Mouse (Mus musculus) MEL (cell line): ENCODE results near the gene Pax6.

Experiments
- HCFC1 ChIP-seq: IDR thresholded peaks from 2 replicates; pipeline ENCODE4 v1.6.1; 2012; ENCODE audit warnings: low read depth, mild to moderate bottlenecking, inconsistent platforms, low read length, improper control_type of control experiment, moderate library complexity
- MAFK ChIP-seq: IDR thresholded peaks from 2 replicates; pipeline ENCODE4 v1.6.1; 2011; ENCODE audit warnings: low read depth, mild to moderate bottlenecking, low read length, improper control_type of control experiment, borderline replicate concordance
- MXI1 ChIP-seq: IDR thresholded peaks from 2 replicates; pipeline ENCODE4 v1.6.1; 2011; ENCODE audit warnings: mild to moderate bottlenecking, low read depth, low read length, improper control_type of control experiment
- POLR2AphosphoS2 ChIP-seq: IDR thresholded peaks from 2 replicates; pipeline ENCODE4 v1.6.1; 2011; ENCODE audit warnings: low read length, improper control_type of control experiment
- SMC3 ChIP-seq: IDR thresholded peaks from 2 replicates; pipeline ENCODE4 v1.6.1; 2011; ENCODE audit warnings: low read depth, low read length, improper control_type of control experiment
- ZNF384 ChIP-seq: IDR thresholded peaks from 2 replicates; pipeline ENCODE4 v1.6.1; 2012; ENCODE audit warnings: low read depth, mild to moderate bottlenecking, inconsistent platforms, low read length, improper control_type of control experiment

GRCm38 (mm10) chr2:105667626-105667950, 1.1 kb upstream of the Pax6 start:
- no peak for TF ChIP-seq HCFC1
- TF ChIP-seq MXI1, result no peak
- no peak for TF ChIP-seq MAFK
- no peak for TF ChIP-seq ZNF384
- TF ChIP-seq POLR2AphosphoS2, result no peak
- TF ChIP-seq SMC3, result no peak
